Mouse (Mus musculus) liver, embryonic 14.5 days (tissue): Measurements from ENCODE around the gene Castor2. TPM values are rescaled to one million over a fixed set of nuclear protein-coding genes. Genes with fewer than 3 reads are reported as not detected.

ENCODE experiments used
- ATAC-seq: fragments of 200-750 bp; cut with Nextera tagmentation; 2 replicates; pipeline ENCODE4 v1.8.0; 2017; ENCODE audit warnings: moderate number of reproducible peaks, mild to moderate bottlenecking, moderate library complexity; ENCODE audit not compliant: insufficient read depth
- DNase-seq, 3 experiments: peaks; one replicate each; pipeline ENCODE4 v3.0.0-alpha.2; 2012 to 2013; ENCODE audit warnings: low read depth in 3 of 3, low spot score in 3 of 3
- H3K27ac ChIP-seq: fragments of 300-500 bp; sonication (generic); 2 replicates; pipeline ENCODE4 v1.5.1; 2014; ENCODE audit warnings: moderate library complexity, mild to moderate bottlenecking, control low read depth, inconsistent platforms
- H3K27me3 ChIP-seq: fragments of 300-500 bp; sonication (generic); 2 replicates; pipeline ENCODE4 v1.6.1; 2014; ENCODE audit warnings: mild to moderate bottlenecking, low read length, moderate library complexity; ENCODE audit not compliant: control insufficient read depth, insufficient read depth
- H3K36me3 ChIP-seq: fragments of 300-500 bp; sonication (generic); replicated peaks from 2 replicates; pipeline ENCODE4 v1.6.1; 2014; ENCODE audit warnings: low read depth; ENCODE audit not compliant: control insufficient read depth, insufficient read depth
- H3K4me1 ChIP-seq, 2 experiments: fragments of 200-500 bp in 1 of 2; fragments of 300-500 bp in 1 of 2; sonication (generic) in 1 of 2; replicated peaks; 2 replicates each; pipeline ENCODE4 v1.6.1; 2012 to 2014; ENCODE audit warnings: antibody characterized with exemption in 1 of 2, inconsistent platforms in 1 of 2, low read length in 1 of 2; ENCODE audit not compliant: control insufficient read depth in 2 of 2, insufficient read depth in 2 of 2
- H3K4me2 ChIP-seq: fragments of 300-500 bp; sonication (generic); 2 replicates; pipeline ENCODE4 v1.6.1; 2014; ENCODE audit warnings: low read depth, mild to moderate bottlenecking, control low read depth, moderate library complexity
- H3K4me3 ChIP-seq, 2 experiments: fragments of 200-500 bp in 1 of 2; fragments of 300-500 bp in 1 of 2; sonication (generic) in 1 of 2; 2 replicates each; pipeline ENCODE4 v1.5.1; 2012 to 2014; ENCODE audit warnings: low read depth in 2 of 2, low read length in 2 of 2, mild to moderate bottlenecking in 2 of 2, control low read depth in 1 of 2, inconsistent platforms in 1 of 2, moderate library complexity in 1 of 2; ENCODE audit not compliant: insufficient read depth in 1 of 2
- H3K9ac ChIP-seq: fragments of 300-500 bp; sonication (generic); replicated peaks from 2 replicates; pipeline ENCODE4 v1.6.1; 2014; ENCODE audit warnings: mild to moderate bottlenecking, control low read depth, moderate library complexity
- H3K9me3 ChIP-seq: fragments of 300-500 bp; sonication (generic); 2 replicates; pipeline ENCODE4 v1.6.1; 2016; ENCODE audit warnings: low read length, mixed read lengths; ENCODE audit not compliant: control insufficient read depth
- CTCF ChIP-seq: IDR thresholded peaks from 2 replicates; pipeline ENCODE4 v1.5.1; 2016; ENCODE audit warnings: antibody characterized with exemption, low read depth, control low read depth
- EP300 ChIP-seq: IDR thresholded peaks from 2 replicates; pipeline ENCODE4 v1.6.1; 2016; ENCODE audit warnings: antibody characterized with exemption, low read depth
- WGBS: fragments of 180-500 bp; shearing (Covaris S2); extraction: QIAGEN DNeasy Blood & Tissue Kit; methylation state at CpG from one replicate; pipeline ENCODE4 v1.1.7; 2014; ENCODE audit not compliant: insufficient replicate concordance; 5-methylcytosine and 5-hydroxymethylcytosine counted together
- polyA plus RNA-seq, 2 experiments: library from polyadenylated mRNA; depleted of rRNA in 1 of 2; stranded (reverse) in 1 of 2; unstranded in 1 of 2; fragments of >200 nt; fragmentation: Nextera tagmentation in 1 of 2; extraction: Ambion mirVana in 1 of 2; gene quantifications; 2 replicates each; pipeline versions ENCODE4 v1.2.1 to v1.2.3; 2012 to 2014

Gene Castor2
- polyA plus RNA-seq, 2 experiments, result 0.21 to 0.28 TPM

- ATAC-seq (no peak), DNase-seq (no peak)
- Histone ChIP-seq H3K27ac (no peak overlapping the region), H3K9me3 (no peaks in the 10 kb centered on the region), H3K9ac (no peak overlapping the region), H3K27me3 (no peaks in the 10 kb centered on the region), H3K36me3 (no peaks in the 10 kb centered on the region; the same call in none of the 2 replicates), H3K4me2 (no peak overlapping the region), H3K4me3 (no peak overlapping the region), H3K4me1 (no peaks in the 10 kb centered on the region)
- 86% methylated on average over 9 of the region's 9 CpGs for WGBS
- TF ChIP-seq CTCF (no peak), EP300 (no peak)
Measured at GRCm38 (mm10) chr5:134168033-134168432, 68.5 kb downstream of the Castor2 start.

GRCm38 (mm10) chr5:134169231-134169630, 69.7 kb downstream of the Castor2 start:
- no peak for ATAC-seq
- Histone ChIP-seq H3K4me3 (no peak overlapping the region), H3K27ac (no peak overlapping the region), H3K27me3 (no peaks in the 10 kb centered on the region), H3K36me3 (no peaks in the 10 kb centered on the region; the same call in none of the 2 replicates), H3K9ac (no peak overlapping the region), H3K9me3 (no peaks in the 10 kb centered on the region), H3K4me1 (no peaks in the 10 kb centered on the region), H3K4me2 (no peak overlapping the region)
- TF ChIP-seq EP300 (no peak), CTCF (no peak)
- 90% methylated on average over 10 of the region's 10 CpGs for WGBS
- no peak for DNase-seq

- ATAC-seq (no peak), DNase-seq (no peak)
Measured at GRCm38 (mm10) chr5:134170167-134170566, 70.7 kb downstream of the Castor2 start.

DNA sequence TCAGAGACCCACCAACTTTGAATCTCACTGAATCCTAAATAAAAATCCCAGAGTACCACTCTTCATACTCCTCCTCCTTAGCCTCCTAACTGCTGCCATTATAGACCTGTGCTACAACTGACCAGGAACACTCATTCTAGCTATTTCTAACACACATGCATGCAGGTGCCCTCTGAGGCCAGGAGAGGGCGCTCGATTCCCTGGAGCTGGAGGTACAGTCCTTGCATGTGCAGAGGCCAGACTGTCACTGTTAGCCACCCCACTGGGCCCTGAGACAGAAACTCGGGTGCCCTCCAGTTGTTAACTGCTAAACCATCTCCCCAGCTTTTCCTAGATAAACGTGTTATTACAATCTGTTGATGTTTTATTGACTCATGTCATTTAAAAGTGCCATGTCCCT, 73.7 kb downstream of the Castor2 start:
- Histone ChIP-seq H3K27me3 (no peaks in the 10 kb centered on the region), H3K4me2 (no peak overlapping the region), H3K9me3 (no peaks in the 10 kb centered on the region), H3K27ac (no peak overlapping the region), H3K9ac (no peak overlapping the region), H3K4me1 (peaks cover 5 to 6% of the 10 kb centered on the region in 2 experiments), H3K36me3 (no peaks in the 10 kb centered on the region), H3K4me3 (no peak overlapping the region)
- DNase-seq (peak in 1 of 3 experiments; percentile 46), ATAC-seq (no peak)
- TF ChIP-seq CTCF, result peak; percentile 84
- TF ChIP-seq EP300, result no peak
- 33% methylated on average over 4 of the region's 4 CpGs for WGBS

More at GRCm38 (mm10) chr5:134170167-134170566, 70.7 kb downstream of the Castor2 start:
- H3K27ac ChIP-seq, result no peak overlapping the region
- no peak overlapping the region for H3K4me3 ChIP-seq
- 77% methylated on average over 8 of the region's 8 CpGs for WGBS
- no peak overlapping the region for H3K9ac ChIP-seq
- peaks cover 0 to under 1% of the 10 kb centered on the region in 2 experiments; a peak in 1 of 4 replicates for H3K4me1 ChIP-seq
- H3K27me3 ChIP-seq, result no peaks in the 10 kb centered on the region
- TF ChIP-seq CTCF (no peak), EP300 (no peak)
- H3K36me3 ChIP-seq, result no peaks in the 10 kb centered on the region; the same call in none of the 2 replicates
- no peaks in the 10 kb centered on the region for H3K9me3 ChIP-seq
- H3K4me2 ChIP-seq, result no peak overlapping the region

GRCm38 (mm10) chr5:134175696-134176095, 76.2 kb downstream of the Castor2 start:
- H3K4me2 ChIP-seq, result peak overlapping the region; percentile 71
- DNase-seq (no peak), ATAC-seq (no peak)
- WGBS, result 3% methylated on average over 10 of the region's 10 CpGs
- peaks cover 5 to 12% of the 10 kb centered on the region in 2 experiments for H3K4me1 ChIP-seq
- H3K27me3 ChIP-seq, result no peaks in the 10 kb centered on the region
- no peak overlapping the region; the same call in none of the 2 replicates for H3K27ac ChIP-seq
- peak overlapping the region; percentile 79 to 92 for H3K4me3 ChIP-seq
- no peaks in the 10 kb centered on the region for H3K9me3 ChIP-seq
- no peak for TF ChIP-seq EP300
- no peak for TF ChIP-seq CTCF
- H3K9ac ChIP-seq, result peak overlapping the region; percentile 57
- H3K36me3 ChIP-seq, result no peaks in the 10 kb centered on the region
